Mouse (Mus musculus): ENCODE data around the gene Satb2. TPM values are rescaled to one million over a fixed set of nuclear protein-coding genes. Genes with fewer than 3 reads are reported as not detected.

Gene Satb2
- total and polyA plus RNA-seq, 2 experiments from 2014 or later: 0.12 TPM; not detected in 1

- no peak overlapping the region for H3K4me2 ChIP-seq (ENCODE audit: low read depth, low read length)
- no peaks in the 10 kb centered on the region for H3K9me3 ChIP-seq (replicated peaks; ENCODE audit: control insufficient read depth, low read length)
- no peaks in the 10 kb centered on the region for H3K27me3 ChIP-seq (ENCODE audit: control insufficient read depth, insufficient read depth, low read length)
- TF ChIP-seq EP300 (IDR thresholded peaks at IDR 0.05; ENCODE audit: low read depth): no peak
- no peak for TF ChIP-seq CTCF (IDR thresholded peaks at IDR 0.05; ENCODE audit: low read depth)
- H3K4me3 ChIP-seq (ENCODE audit: low read depth, low read length): no peak overlapping the region
- H3K36me3 ChIP-seq (replicated peaks; ENCODE audit: control insufficient read depth, insufficient read depth, low read length): no peaks in the 10 kb centered on the region
- H3K27ac ChIP-seq (ENCODE audit: low read depth): no peak overlapping the region
- DNase-seq (ENCODE audit: low spot score): no peak
- WGBS: 75% methylated on average over 6 of the region's 6 CpGs
- H3K9ac ChIP-seq (replicated peaks; ENCODE audit: low read depth, low read length): no peak overlapping the region
- no peak for ATAC-seq (ENCODE audit: insufficient read depth, low read depth)
- no peaks in the 10 kb centered on the region for H3K4me1 ChIP-seq (ENCODE audit: control insufficient read depth, insufficient read depth)
Measured at GRCm38 (mm10) chr1:56833307-56833706, 145.1 kb downstream of the Satb2 start.

- H3K9me3 ChIP-seq (replicated peaks; ENCODE audit: control insufficient read depth, low read length): no peaks in the 10 kb centered on the region
- H3K27ac ChIP-seq (ENCODE audit: low read depth): no peak overlapping the region
- WGBS: 78% methylated on average over 8 of the region's 8 CpGs
- H3K9ac ChIP-seq (replicated peaks; ENCODE audit: low read depth, low read length): no peak overlapping the region
- no peaks in the 10 kb centered on the region for H3K4me1 ChIP-seq (ENCODE audit: control insufficient read depth, insufficient read depth)
- no peaks in the 10 kb centered on the region for H3K36me3 ChIP-seq (replicated peaks; ENCODE audit: control insufficient read depth, insufficient read depth, low read length)
- H3K27me3 ChIP-seq (ENCODE audit: control insufficient read depth, insufficient read depth, low read length): no peaks in the 10 kb centered on the region
- DNase-seq (ENCODE audit: low spot score) (no peak), ATAC-seq (ENCODE audit: insufficient read depth, low read depth) (no peak)
- H3K4me3 ChIP-seq (ENCODE audit: low read depth, low read length): no peak overlapping the region
- TF ChIP-seq EP300 (IDR thresholded peaks at IDR 0.05; ENCODE audit: low read depth) (no peak), CTCF (IDR thresholded peaks at IDR 0.05; ENCODE audit: low read depth) (no peak)
- H3K4me2 ChIP-seq (ENCODE audit: low read depth, low read length): no peak overlapping the region
Measured at GRCm38 (mm10) chr1:56832738-56833137, 145.7 kb downstream of the Satb2 start.

- H3K4me1 ChIP-seq (ENCODE audit: control insufficient read depth, insufficient read depth): no peaks in the 10 kb centered on the region
- H3K9ac ChIP-seq (replicated peaks; ENCODE audit: low read depth, low read length): no peak overlapping the region
- H3K4me3 ChIP-seq (ENCODE audit: low read depth, low read length): no peak overlapping the region
- no peak overlapping the region for H3K27ac ChIP-seq (ENCODE audit: low read depth)
- DNase-seq (ENCODE audit: low spot score) (no peak), ATAC-seq (ENCODE audit: insufficient read depth, low read depth) (no peak)
- H3K9me3 ChIP-seq (replicated peaks; ENCODE audit: control insufficient read depth, low read length): no peaks in the 10 kb centered on the region
- 79% methylated on average over 5 of the region's 5 CpGs for WGBS
- no peak for TF ChIP-seq CTCF (IDR thresholded peaks at IDR 0.05; ENCODE audit: low read depth)
- no peak for TF ChIP-seq EP300 (IDR thresholded peaks at IDR 0.05; ENCODE audit: low read depth)
- no peaks in the 10 kb centered on the region for H3K36me3 ChIP-seq (replicated peaks; ENCODE audit: control insufficient read depth, insufficient read depth, low read length)
- no peak overlapping the region for H3K4me2 ChIP-seq (ENCODE audit: low read depth, low read length)
- no peaks in the 10 kb centered on the region for H3K27me3 ChIP-seq (ENCODE audit: control insufficient read depth, insufficient read depth, low read length)
Measured at GRCm38 (mm10) chr1:56822735-56823134, 155.7 kb downstream of the Satb2 start.

- 83% methylated on average over 3 of the region's 3 CpGs for WGBS
- Histone ChIP-seq H3K27me3 (ENCODE audit: control insufficient read depth, insufficient read depth, low read length) (no peaks in the 10 kb centered on the region), H3K36me3 (replicated peaks; ENCODE audit: control insufficient read depth, insufficient read depth, low read length) (no peaks in the 10 kb centered on the region), H3K4me3 (ENCODE audit: low read depth, low read length) (no peak overlapping the region), H3K9ac (replicated peaks; ENCODE audit: low read depth, low read length) (no peak overlapping the region), H3K4me1 (ENCODE audit: control insufficient read depth, insufficient read depth) (no peaks in the 10 kb centered on the region), H3K9me3 (replicated peaks; ENCODE audit: control insufficient read depth, low read length) (no peaks in the 10 kb centered on the region), H3K27ac (ENCODE audit: low read depth) (no peak overlapping the region), H3K4me2 (ENCODE audit: low read depth, low read length) (no peak overlapping the region)
- ATAC-seq (ENCODE audit: insufficient read depth, low read depth): no peak
- DNase-seq (ENCODE audit: low spot score): no peak
- TF ChIP-seq EP300 (IDR thresholded peaks at IDR 0.05; ENCODE audit: low read depth) (no peak), CTCF (IDR thresholded peaks at IDR 0.05; ENCODE audit: low read depth) (no peak)
Measured at GRCm38 (mm10) chr1:56822025-56822424, 156.4 kb downstream of the Satb2 start.

- no peaks in the 10 kb centered on the region for H3K36me3 ChIP-seq (replicated peaks; ENCODE audit: control insufficient read depth, insufficient read depth, low read length)
- ATAC-seq (ENCODE audit: insufficient read depth, low read depth) (no peak), DNase-seq (ENCODE audit: low spot score) (no peak)
- H3K4me2 ChIP-seq (ENCODE audit: low read depth, low read length): no peak overlapping the region
- no peak for TF ChIP-seq CTCF (IDR thresholded peaks at IDR 0.05; ENCODE audit: low read depth)
- no peak for TF ChIP-seq EP300 (IDR thresholded peaks at IDR 0.05; ENCODE audit: low read depth)
- H3K27ac ChIP-seq (ENCODE audit: low read depth): no peak overlapping the region
- H3K27me3 ChIP-seq (ENCODE audit: control insufficient read depth, insufficient read depth, low read length): no peaks in the 10 kb centered on the region
- no peak overlapping the region for H3K9ac ChIP-seq (replicated peaks; ENCODE audit: low read depth, low read length)
- no peaks in the 10 kb centered on the region for H3K4me1 ChIP-seq (ENCODE audit: control insufficient read depth, insufficient read depth)
- H3K4me3 ChIP-seq (ENCODE audit: low read depth, low read length): no peak overlapping the region
- H3K9me3 ChIP-seq (replicated peaks; ENCODE audit: control insufficient read depth, low read length): no peaks in the 10 kb centered on the region
Measured at GRCm38 (mm10) chr1:56813506-56813905, 164.9 kb downstream of the Satb2 start.

- Histone ChIP-seq H3K9ac (replicated peaks; ENCODE audit: low read depth, low read length) (no peak overlapping the region), H3K27ac (ENCODE audit: low read depth) (no peak overlapping the region), H3K4me2 (ENCODE audit: low read depth, low read length) (no peak overlapping the region), H3K4me1 (ENCODE audit: control insufficient read depth, insufficient read depth) (no peaks in the 10 kb centered on the region), H3K4me3 (ENCODE audit: low read depth, low read length) (no peak overlapping the region), H3K27me3 (ENCODE audit: control insufficient read depth, insufficient read depth, low read length) (no peaks in the 10 kb centered on the region), H3K36me3 (replicated peaks; ENCODE audit: control insufficient read depth, insufficient read depth, low read length) (no peaks in the 10 kb centered on the region), H3K9me3 (replicated peaks; ENCODE audit: control insufficient read depth, low read length) (no peaks in the 10 kb centered on the region)
- TF ChIP-seq CTCF (IDR thresholded peaks at IDR 0.05; ENCODE audit: low read depth) (no peak), EP300 (IDR thresholded peaks at IDR 0.05; ENCODE audit: low read depth) (no peak)
- DNase-seq (ENCODE audit: low spot score) (no peak), ATAC-seq (ENCODE audit: insufficient read depth, low read depth) (no peak)
- 82% methylated on average over 4 of the region's 4 CpGs for WGBS
Measured at GRCm38 (mm10) chr1:56812961-56813360, 165.5 kb downstream of the Satb2 start.

Data from heart, postnatal 0 days (tissue).